Mouse (Mus musculus): ENCODE measurements at regions not wholly inside any gene's neighbourhood (a gene's known extent, or its start where the extent isn't known, plus 50 kb on each side); places are given as distances from the start of the nearest gene placed in this dataset.

GRCm38 (mm10) chr10:120612351-120612750 lies 136.1 kb upstream of the Hmga2 start:
- no peak for TF ChIP-seq POLR2A (IDR thresholded peaks at IDR 0.05; ENCODE audit: insufficient read length, low read depth)
- TF ChIP-seq POLR2AphosphoS2 (IDR thresholded peaks at IDR 0.05; ENCODE audit: insufficient read length, low read depth) = no peak
- TF ChIP-seq USF1 (IDR thresholded peaks at IDR 0.05; ENCODE audit: low read depth) = no peak
- TF ChIP-seq MYOD1 (IDR thresholded peaks at IDR 0.05; ENCODE audit: control insufficient read depth in 1 of 3, insufficient read length in 2 of 3, low read depth in 2 of 3) = no peak
- TF ChIP-seq TCF12 (IDR thresholded peaks at IDR 0.05; ENCODE audit: insufficient read depth, poor library complexity, severe bottlenecking) = no peak
- no peak for TF ChIP-seq CEBPB (IDR thresholded peaks at IDR 0.05; ENCODE audit: insufficient read depth, poor library complexity, severe bottlenecking)
- no peak for TF ChIP-seq SRF (IDR thresholded peaks at IDR 0.05; ENCODE audit: control insufficient read depth, insufficient read length, low read depth)
- no peak for TF ChIP-seq MAX (IDR thresholded peaks at IDR 0.05; ENCODE audit: low read depth)
- TF ChIP-seq MYOG (IDR thresholded peaks at IDR 0.05; ENCODE audit: control insufficient read depth in 1 of 3, insufficient read depth in 1 of 3, insufficient read length in 2 of 3, low read depth in 2 of 3) = no peak
- TF ChIP-seq E2F4 (IDR thresholded peaks at IDR 0.05; ENCODE audit: insufficient read depth) = no peak
- no peak for TF ChIP-seq TCF3 (IDR thresholded peaks at IDR 0.05; ENCODE audit: insufficient read length, low read depth)
